Mouse (Mus musculus): ENCODE results near the gene Pbp2. TPM values are rescaled to one million over a fixed set of nuclear protein-coding genes. Genes with fewer than 3 reads are reported as not detected.

The Pbp2 gene
- 0.25 TPM in 1 of 2 replicates, not detected in the other for polyA plus RNA-seq (2015; fragmentation: Nextera tagmentation; extraction: Ambion mirVana)

DNA sequence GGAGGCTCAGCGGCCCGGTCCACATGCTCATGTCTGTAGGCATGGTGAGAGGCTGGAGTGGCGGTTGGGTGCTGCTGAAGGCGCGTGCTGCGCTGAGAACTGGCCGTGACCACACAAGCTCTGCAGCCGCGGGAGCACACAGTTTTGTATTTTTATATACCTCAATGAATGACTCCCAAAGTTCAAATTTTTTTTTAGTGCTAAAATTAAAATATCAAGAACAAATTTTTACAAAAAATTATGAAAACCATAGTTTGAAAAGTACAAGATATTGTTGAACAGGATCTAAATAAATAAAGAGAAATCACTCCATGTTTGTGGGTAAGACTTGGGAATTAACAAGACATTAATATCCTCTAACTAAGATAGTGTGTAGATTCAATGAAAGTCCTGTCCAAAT, at the start of gene Pbp2:
TSS of gene Pbp2 (minus strand) at position 101 of the 400 bp plus-strand sequence.
- Histone ChIP-seq H3K9ac (no peak within 1 kb of the TSS), H3K4me2 (replicated peaks) (no peak within 1 kb of the TSS), H3K4me1 (peaks cover 11% of the 10 kb centered on the region), H3K9me3 (no peaks in the 10 kb centered on the region), H3K36me3 (no peaks in the 10 kb centered on the region), H3K27me3 (no peaks in the 10 kb centered on the region), H3K27ac (no peak within 1 kb of the TSS), H3K4me3 (no peak within 1 kb of the TSS)
- WGBS = 97% methylated on average over 9 of the region's 9 CpGs
- no peak for ATAC-seq (ENCODE audit: low FRiP score, low read depth)

DNA sequence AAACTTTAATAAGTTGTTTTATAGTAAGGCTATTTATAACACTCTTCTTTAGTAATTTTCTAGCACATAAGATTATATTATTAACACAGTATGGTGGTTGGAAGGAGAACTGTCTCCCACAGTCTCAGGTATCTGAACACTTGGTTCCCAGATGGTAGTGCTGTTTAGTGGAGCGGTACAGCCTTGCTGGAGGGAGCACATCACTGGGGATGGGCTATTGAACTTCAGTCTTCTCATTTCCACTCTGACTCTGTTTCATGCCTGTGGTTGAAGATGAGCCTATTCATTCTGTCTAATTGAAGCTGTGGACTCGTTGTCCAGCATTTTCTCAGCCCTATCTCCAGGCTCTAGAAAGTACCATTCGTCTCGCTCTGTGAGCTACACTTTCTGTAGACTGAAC, 44.7 kb upstream of the Pbp2 start:
- Histone ChIP-seq H3K9me3 (no peaks in the 10 kb centered on the region), H3K4me2 (replicated peaks) (no peak overlapping the region), H3K27me3 (no peaks in the 10 kb centered on the region), H3K27ac (no peak overlapping the region), H3K4me3 (no peak overlapping the region), H3K4me1 (peaks cover 31% of the 10 kb centered on the region), H3K9ac (no peak overlapping the region), H3K36me3 (no peaks in the 10 kb centered on the region)
- WGBS = 86% methylated on average over 4 of the region's 4 CpGs
- no peak for ATAC-seq (ENCODE audit: low FRiP score, low read depth)

DNA sequence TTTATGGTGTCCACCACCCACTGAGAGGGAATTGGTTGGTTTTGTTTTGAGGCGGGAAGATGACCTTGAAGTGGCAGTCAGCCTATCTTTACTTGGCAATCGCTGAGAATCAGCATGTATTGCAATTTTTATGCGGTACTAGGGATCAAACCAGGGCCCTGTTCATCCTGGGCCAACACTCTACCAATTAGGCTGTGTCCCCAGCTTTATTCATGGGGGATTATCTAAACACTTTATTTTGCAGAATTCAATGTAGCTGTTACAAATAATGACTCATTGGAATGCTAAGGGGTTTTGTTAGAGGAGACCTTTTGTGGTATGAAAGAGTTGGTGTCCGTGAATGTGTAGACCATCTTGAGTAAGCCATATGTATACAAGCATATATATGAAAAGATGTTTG, 42.3 kb upstream of the Pbp2 start:
- no peak for ATAC-seq (ENCODE audit: low FRiP score, low read depth)
- 94% methylated on average over 4 of the region's 4 CpGs for WGBS
- 0 out of 2 replicates have a peak overlapping the region, but pooled peaks have one; percentile 79 for H3K27ac ChIP-seq

DNA sequence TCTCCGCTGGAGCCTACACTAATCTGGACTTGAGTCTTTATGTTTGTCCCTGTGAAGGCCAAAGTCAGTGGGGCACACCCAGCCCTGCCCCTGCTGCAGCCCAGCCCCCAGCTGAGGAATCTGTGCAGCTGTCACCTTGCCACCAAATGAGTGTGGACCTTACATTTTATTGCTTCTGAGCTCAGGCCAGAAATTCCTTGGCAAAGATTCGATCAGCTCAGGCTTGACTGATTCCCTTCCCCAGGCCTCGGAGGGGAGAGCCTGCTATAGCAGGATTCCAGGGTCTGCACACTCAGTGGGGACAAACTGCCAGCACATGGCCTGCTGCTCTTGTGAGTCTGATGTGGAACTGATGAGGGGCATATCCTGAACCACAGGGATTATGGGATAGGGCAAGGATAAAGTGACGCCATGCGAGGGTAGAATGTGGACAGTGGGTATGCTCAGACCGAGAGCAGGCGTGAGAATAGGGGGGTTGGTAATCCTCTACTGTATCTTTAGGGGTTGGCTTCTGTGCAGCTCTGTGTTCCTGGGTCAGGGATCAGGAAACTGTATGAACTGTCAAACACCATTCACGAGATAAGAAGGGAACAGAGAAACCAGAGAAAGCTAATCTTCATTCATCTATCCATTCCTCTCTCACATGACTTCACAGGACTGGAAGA, 41.6 kb upstream of the Pbp2 start:
- peak; percentile 90 for ATAC-seq (ENCODE audit: low FRiP score, low read depth)
- H3K4me1 ChIP-seq = peaks cover 17% of the 10 kb centered on the region
- WGBS = 40% methylated on average over 8 of the region's 8 CpGs
- no peaks in the 10 kb centered on the region for H3K27me3 ChIP-seq
- no peak overlapping the region for H3K4me2 ChIP-seq (replicated peaks)
- H3K27ac ChIP-seq = peak overlapping the region; percentile 79
- no peaks in the 10 kb centered on the region for H3K9me3 ChIP-seq
- H3K36me3 ChIP-seq = no peaks in the 10 kb centered on the region
- H3K4me3 ChIP-seq = no peak overlapping the region
- H3K9ac ChIP-seq = no peak overlapping the region

More for the DNA sequence above, 42.3 kb upstream of the Pbp2 start:
- Histone ChIP-seq H3K9me3 (no peaks in the 10 kb centered on the region), H3K27me3 (no peaks in the 10 kb centered on the region), H3K4me2 (replicated peaks) (no peak overlapping the region), H3K9ac (no peak overlapping the region), H3K4me3 (no peak overlapping the region), H3K36me3 (no peaks in the 10 kb centered on the region), H3K4me1 (peaks cover 17% of the 10 kb centered on the region)

DNA sequence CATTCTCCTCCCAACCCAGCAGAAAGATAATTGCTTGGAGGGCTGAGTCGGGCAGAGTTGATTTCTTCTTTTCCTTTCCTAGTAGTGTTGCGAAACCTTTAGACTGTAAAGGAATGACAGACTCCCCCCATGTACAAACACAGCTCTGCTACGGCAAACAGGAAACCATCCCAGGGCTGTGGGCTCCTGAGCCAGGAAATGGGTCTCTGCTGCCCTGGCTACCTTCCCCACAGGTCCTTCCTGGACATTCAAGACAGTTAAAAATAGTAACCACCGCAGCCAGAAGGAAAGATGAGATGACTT, 30.8 kb upstream of the Pbp2 start:
- ATAC-seq (ENCODE audit: low FRiP score, low read depth) = no peak
- Histone ChIP-seq H3K4me2 (replicated peaks) (no peak overlapping the region), H3K36me3 (no peaks in the 10 kb centered on the region), H3K4me1 (peaks cover 17% of the 10 kb centered on the region), H3K9me3 (no peaks in the 10 kb centered on the region), H3K27ac (0 out of 2 replicates have a peak overlapping the region, but pooled peaks have one; percentile 48), H3K27me3 (no peaks in the 10 kb centered on the region), H3K4me3 (no peak overlapping the region), H3K9ac (no peak overlapping the region)
- 55% methylated on average over 4 of the region's 4 CpGs for WGBS

DNA sequence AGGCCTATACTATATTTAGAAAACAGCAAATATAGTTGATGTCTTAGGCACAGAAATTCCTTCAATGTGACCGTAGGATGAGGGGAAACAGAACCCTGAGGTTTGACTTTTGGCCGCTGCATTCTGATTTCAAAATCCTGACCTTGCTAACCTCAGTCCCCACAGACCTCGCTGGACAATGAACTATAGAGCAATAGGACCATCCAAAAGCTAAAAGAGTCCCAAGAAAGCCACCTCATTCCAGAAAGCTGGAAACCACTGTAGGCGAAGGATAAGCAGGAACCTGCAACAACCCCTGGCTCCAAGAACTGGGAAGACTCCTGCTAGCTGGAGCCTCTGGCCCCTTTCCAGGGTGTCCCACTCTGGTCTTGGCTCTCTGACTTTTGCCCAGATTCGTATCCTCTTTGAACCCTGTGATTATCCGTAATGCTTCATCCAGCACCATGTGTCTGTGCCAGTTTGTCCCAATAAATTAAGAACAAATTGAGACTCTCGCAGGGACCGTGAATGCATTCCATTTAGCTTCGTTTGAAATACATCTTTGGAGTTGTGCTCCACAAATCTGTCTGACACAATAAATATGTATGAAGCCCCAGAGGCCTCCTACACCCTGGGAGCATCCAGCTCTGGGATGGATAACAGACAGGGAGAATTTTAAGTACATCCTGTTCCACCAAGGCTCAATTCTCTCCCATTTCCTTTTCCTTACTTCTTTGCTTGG, 30.3 kb upstream of the Pbp2 start:
- no peaks in the 10 kb centered on the region for H3K36me3 ChIP-seq
- no peak overlapping the region for H3K4me2 ChIP-seq (replicated peaks)
- no peaks in the 10 kb centered on the region for H3K27me3 ChIP-seq
- no peaks in the 10 kb centered on the region for H3K9me3 ChIP-seq
- H3K4me1 ChIP-seq = peaks cover 17% of the 10 kb centered on the region
- peak overlapping the region; percentile 48; the same call in 1 of the 2 replicates for H3K27ac ChIP-seq
- no peak overlapping the region for H3K4me3 ChIP-seq
- WGBS = 69% methylated on average over 9 of the region's 9 CpGs
- no peak overlapping the region for H3K9ac ChIP-seq
- ATAC-seq (ENCODE audit: low FRiP score, low read depth) = no peak

DNA sequence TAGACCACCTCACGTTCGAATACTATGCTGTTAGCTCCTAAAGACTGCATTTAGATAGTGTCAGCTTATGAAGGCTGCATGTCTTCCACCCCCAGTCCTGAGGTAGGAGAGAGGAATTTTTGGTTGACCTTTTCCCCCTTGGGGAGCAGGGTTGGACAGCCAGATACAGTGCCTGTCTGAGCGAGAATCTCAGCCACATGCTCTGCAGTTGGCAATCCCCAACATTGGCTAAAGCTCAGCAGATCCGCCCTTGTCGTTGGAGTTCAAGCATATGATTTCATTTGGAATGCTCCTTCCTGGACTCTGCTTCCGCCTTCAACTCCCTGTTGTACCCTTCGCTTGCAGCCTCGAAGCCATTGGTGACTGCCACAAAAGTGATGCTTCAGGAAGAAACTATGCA, 26.2 kb upstream of the Pbp2 start:
- ATAC-seq (ENCODE audit: low FRiP score, low read depth) = no peak
- H3K4me1 ChIP-seq = peaks cover 52% of the 10 kb centered on the region
- H3K27me3 ChIP-seq = no peaks in the 10 kb centered on the region
- H3K27ac ChIP-seq = no peak overlapping the region
- no peaks in the 10 kb centered on the region for H3K36me3 ChIP-seq
- 84% methylated on average over 8 of the region's 8 CpGs for WGBS
- H3K9ac ChIP-seq = no peak overlapping the region
- no peaks in the 10 kb centered on the region for H3K9me3 ChIP-seq
- no peak overlapping the region for H3K4me2 ChIP-seq (replicated peaks)
- H3K4me3 ChIP-seq = no peak overlapping the region

DNA sequence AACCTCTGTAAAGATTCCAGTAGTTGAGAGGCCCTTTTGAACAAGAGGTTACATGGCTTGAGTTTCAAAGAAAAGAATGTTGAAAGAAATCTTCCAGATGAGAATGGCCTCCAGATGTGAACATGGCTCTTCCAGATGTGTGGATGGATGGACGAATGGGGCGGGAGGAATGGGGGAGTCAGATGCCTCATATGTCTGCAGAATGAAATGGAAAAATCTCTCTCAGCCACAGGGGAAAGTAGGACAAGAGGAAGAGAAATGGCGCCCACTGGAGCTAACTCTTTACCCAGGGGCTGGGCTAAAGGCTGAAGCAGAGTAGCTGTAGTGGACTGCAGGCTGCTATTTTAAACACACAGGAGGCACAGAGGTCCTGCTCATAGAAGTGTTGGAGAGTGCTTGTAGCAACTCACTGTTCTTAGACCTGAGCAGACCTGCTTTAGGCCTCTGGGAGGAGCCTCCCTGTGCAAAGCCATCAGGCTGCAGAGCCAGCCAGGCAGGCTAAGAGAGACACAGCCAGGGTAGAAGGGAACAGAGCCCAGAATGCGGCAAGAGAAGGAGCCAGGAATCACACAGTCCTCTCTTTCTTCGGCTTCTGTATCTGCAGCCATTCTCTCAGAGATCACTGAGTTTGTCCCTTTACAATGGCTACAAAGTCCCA, 23.9 kb upstream of the Pbp2 start:
- Histone ChIP-seq H3K4me1 (peaks cover 41% of the 10 kb centered on the region), H3K4me3 (no peak overlapping the region), H3K9ac (no peak overlapping the region; the same call in 1 of the 2 replicates), H3K9me3 (no peaks in the 10 kb centered on the region), H3K27ac (peak overlapping the region; percentile 96), H3K4me2 (replicated peaks) (0 out of 2 replicates have a peak overlapping the region, but pooled peaks have one; percentile 2), H3K36me3 (no peaks in the 10 kb centered on the region), H3K27me3 (no peaks in the 10 kb centered on the region)
- WGBS = 37% methylated on average over 5 of the region's 5 CpGs
- ATAC-seq (ENCODE audit: low FRiP score, low read depth) = peak; percentile 57

DNA sequence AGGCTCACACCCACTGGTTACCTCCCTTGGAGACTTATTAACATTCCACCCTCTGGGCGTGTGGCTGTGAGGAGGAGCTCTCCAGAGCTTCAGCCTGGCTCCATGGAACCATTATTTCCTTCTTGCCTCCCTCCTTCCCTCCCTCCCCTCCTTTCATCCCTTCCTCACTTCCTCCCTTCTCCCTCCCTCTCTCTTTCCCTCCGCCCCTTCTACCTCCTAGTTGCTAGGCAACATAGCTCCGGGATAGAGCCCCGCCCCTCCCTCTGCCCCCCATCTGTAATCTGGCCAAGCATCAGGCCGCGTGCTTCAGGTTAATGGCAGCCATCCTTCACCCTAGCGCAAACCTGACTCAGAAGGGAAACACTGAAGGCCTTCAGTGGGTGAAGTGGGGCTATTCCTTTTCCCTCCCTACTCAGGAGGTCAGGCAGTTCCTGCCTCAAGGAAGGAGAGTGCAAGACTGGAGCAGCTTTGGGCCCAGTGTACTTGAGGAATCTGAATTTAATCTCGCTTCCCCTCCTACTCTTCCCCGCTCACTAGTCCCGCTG, 22.6 kb upstream of the Pbp2 start:
- no peaks in the 10 kb centered on the region for H3K27me3 ChIP-seq
- no peak overlapping the region for H3K4me3 ChIP-seq
- peak overlapping the region; percentile 42 for H3K4me2 ChIP-seq (replicated peaks)
- peaks cover 41% of the 10 kb centered on the region for H3K4me1 ChIP-seq
- H3K9me3 ChIP-seq = no peaks in the 10 kb centered on the region
- ATAC-seq (ENCODE audit: low FRiP score, low read depth) = peak; percentile 85
- H3K27ac ChIP-seq = peak overlapping the region; percentile 96
- H3K9ac ChIP-seq = no peak overlapping the region
- 10% methylated on average over 10 of the region's 10 CpGs for WGBS
- no peaks in the 10 kb centered on the region for H3K36me3 ChIP-seq

DNA sequence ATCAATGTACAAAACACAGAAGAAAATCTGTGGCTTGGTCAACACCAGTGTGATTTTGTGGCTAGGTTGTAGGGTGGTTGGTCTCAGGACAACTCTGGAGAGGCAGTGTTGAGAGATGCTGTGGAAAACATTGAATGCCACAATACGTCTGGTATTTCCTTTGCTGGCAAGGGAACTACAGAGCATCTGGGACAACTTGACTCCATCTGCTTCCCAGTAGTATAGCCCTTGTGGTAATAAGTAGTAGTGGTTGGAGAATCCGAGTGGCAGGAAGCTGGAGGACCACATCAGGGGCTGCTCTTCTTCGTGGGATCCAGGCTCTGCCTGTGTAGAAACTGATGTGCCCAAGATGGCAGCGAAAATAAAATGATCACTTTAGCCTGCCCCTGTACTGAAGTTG, 21.7 kb upstream of the Pbp2 start:
- ATAC-seq (ENCODE audit: low FRiP score, low read depth) = peak; percentile 39; the same call in 1 of the 2 replicates
- Histone ChIP-seq H3K9ac (no peak overlapping the region), H3K4me1 (peaks cover 41% of the 10 kb centered on the region), H3K4me2 (replicated peaks) (peak overlapping the region; percentile 42), H3K4me3 (no peak overlapping the region), H3K9me3 (no peaks in the 10 kb centered on the region), H3K27me3 (no peaks in the 10 kb centered on the region), H3K27ac (peak overlapping the region; percentile 96), H3K36me3 (no peaks in the 10 kb centered on the region)
- WGBS = 54% methylated on average over 4 of the region's 4 CpGs

DNA sequence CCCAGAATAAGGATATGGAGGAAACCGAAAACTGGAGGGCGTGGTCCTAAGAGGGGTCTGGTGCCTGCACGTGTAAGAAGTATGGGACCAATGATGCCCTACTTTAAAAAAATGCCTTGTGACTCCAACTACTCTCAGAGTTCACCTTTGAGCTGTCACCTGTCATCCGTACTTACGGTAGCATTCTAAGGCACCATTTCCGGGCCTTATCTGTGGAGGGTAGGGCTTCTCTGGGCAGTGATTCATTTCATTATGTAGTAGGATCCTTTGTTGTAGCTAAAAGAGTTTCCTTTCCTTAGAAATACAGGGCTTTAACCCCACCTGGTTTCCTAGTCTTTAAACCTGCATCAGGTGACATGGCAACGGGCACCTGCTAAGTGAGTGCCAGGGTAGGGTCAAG, 16.6 kb upstream of the Pbp2 start:
- Histone ChIP-seq H3K36me3 (no peaks in the 10 kb centered on the region), H3K27ac (no peak overlapping the region), H3K9me3 (no peaks in the 10 kb centered on the region), H3K4me1 (peaks cover 21% of the 10 kb centered on the region), H3K9ac (no peak overlapping the region), H3K4me2 (replicated peaks) (no peak overlapping the region), H3K27me3 (no peaks in the 10 kb centered on the region), H3K4me3 (no peak overlapping the region)
- no peak for ATAC-seq (ENCODE audit: low FRiP score, low read depth)
- WGBS = 84% methylated on average over 7 of the region's 7 CpGs

DNA sequence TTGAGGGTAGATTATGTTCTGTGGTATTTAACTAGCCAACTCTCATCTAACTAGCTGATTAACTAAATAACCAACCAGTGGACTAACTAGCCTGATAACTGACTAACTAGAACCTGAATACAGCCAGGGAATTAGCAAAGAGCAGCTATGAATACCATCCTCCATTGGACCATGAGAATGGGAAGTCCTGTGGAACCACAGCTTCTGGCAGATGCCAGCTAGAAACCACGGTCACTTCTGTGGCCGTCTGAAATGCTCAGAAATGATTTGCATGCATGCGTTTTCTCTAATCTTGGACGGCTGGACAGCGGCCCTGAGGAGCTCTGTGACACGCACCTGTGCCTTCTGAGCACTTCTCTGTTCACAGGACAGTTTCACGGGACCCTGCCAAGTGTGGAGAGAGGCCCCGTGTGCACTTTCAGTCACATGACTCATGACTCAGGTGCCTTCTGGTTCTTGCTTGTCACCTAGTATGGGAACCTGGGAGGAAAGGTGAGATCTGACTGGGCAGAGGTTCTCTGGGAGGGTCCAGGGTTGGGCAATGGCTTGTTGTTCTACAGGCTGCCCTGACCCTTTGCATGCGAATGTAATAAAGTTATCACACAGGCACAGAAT, 14.6 kb upstream of the Pbp2 start:
- Histone ChIP-seq H3K27ac (no peak overlapping the region), H3K4me1 (peaks cover 17% of the 10 kb centered on the region), H3K4me3 (no peak overlapping the region), H3K4me2 (replicated peaks) (no peak overlapping the region), H3K36me3 (no peaks in the 10 kb centered on the region), H3K9me3 (no peaks in the 10 kb centered on the region), H3K27me3 (no peaks in the 10 kb centered on the region), H3K9ac (no peak overlapping the region)
- ATAC-seq (ENCODE audit: low FRiP score, low read depth) = no peak
- 74% methylated on average over 9 of the region's 9 CpGs for WGBS
